Mouse (Mus musculus): Measurements from ENCODE around the gene Dixdc1. TPM values are rescaled to one million over a fixed set of nuclear protein-coding genes. Genes with fewer than 3 reads are reported as not detected.

Dixdc1 gene
- total RNA-seq (2012; rRNA removed) = not detected in 2 replicates
- under 1 TPM in 1 of 2 experiments, not detected in 1; 0.07 TPM for polyA plus RNA-seq (2012; ENCODE audit: insufficient read depth in 1 of 2, insufficient read length in 2 of 2, low read depth in 1 of 2, low replicate concordance in 2 of 2, missing spikeins in 1 of 2)

DNA sequence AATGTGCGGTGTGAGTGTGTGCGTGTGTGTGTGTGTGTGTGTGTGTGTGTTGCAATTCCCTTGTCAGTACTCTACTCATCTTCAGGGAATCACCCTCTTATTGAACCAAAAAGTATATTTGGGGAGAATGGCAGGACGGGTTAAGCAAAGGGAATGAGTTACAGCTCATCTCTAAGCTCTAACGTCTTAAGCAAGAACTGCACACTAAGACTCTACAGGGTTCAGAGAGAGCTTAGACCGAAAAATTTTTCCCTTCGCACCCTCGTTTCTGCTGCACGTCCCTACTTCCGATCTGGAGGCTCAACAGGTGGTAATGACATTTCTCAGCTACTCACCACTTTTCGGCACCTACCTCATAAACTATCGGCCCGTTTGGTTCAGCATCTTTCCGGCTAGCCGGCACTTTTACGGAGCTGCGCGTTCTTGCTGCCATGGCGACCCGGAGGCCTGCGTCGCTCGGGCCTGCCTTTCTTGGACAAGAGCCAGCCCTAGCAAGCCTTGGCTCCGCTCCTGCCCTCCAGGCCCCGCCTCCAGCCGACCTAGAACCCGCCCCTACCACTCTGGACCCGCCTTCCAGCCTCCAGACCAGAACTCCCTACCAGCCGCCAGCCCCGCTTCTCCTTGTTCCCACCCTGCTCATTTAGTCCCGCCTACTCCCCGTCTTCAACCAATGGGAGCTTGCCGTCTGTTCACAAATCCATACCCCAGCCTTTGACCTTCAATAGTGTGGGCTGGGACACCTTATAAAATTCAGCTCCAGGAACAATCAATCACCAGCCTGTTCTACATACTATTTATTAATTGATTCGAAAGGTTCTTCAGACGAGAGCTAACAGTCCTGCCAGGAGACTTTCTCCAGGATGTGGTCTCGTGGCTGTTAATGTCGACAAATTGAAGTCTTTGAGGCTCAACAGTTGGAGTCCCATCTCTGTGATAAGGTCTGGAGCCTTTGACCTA is at the start of gene Dixdc1:
Gene Dixdc1 (minus strand): TSS at position 604 of the 957 bp plus-strand sequence.
- H3K9ac ChIP-seq (ENCODE audit: control insufficient read depth, low read depth, low read length, poor library complexity, severe bottlenecking) = no peak within 1 kb of the TSS
- DNase-seq (ENCODE audit: low read depth, low spot score) = peak; percentile 85

DNA sequence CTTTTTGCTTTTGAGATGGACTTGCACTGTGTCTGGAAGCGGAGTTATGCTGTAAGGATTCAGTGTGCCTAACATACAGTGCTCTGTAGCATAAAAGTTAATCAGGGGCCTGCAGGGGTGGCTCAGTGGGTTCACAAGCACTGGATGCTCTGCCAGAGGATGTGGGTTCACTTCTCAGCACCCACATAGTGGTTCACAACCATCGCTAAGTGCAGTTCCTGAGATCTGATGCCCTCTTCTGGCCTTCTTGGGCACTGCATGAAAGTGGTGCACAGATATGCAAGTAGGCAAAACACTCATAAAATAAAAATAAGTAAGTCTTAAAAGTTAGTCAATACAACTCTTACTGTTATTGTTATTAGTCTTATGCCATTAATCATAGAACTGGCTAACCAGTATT is 42.8 kb upstream of the Dixdc1 start:
- peak; percentile 79 for DNase-seq (ENCODE audit: low read depth, low spot score)
- Histone ChIP-seq H3K36me3 (ENCODE audit: control insufficient read depth in 1 of 2, insufficient read depth in 2 of 2, low read length in 2 of 2) (no peaks in the 10 kb centered on the region), H3K9me3 (replicated peaks; ENCODE audit: insufficient read depth, low read length) (no peaks in the 10 kb centered on the region), H3K9ac (ENCODE audit: control insufficient read depth, low read depth, low read length, poor library complexity, severe bottlenecking) (no peak overlapping the region), H3K79me2 (ENCODE audit: control insufficient read depth, insufficient read depth, low read length, poor library complexity) (no peaks in the 10 kb centered on the region), H3K4me1 (ENCODE audit: control insufficient read depth in 1 of 2, insufficient read depth in 2 of 2, low read length in 2 of 2) (no peaks in the 10 kb centered on the region), H3K27ac (ENCODE audit: control insufficient read depth, low read depth, low read length) (no peak overlapping the region), H3K27me3 (ENCODE audit: control insufficient read depth in 1 of 2, insufficient read depth in 2 of 2, low read length in 2 of 2) (no peaks in the 10 kb centered on the region), H3K4me3 (ENCODE audit: control insufficient read depth in 1 of 2, insufficient read depth in 1 of 2, low read depth in 2 of 2, low read length in 2 of 2) (no peak overlapping the region)
- TF ChIP-seq TAL1 (IDR thresholded peaks at IDR 0.05; ENCODE audit: low read length) (no peak), MAZ (IDR thresholded peaks at IDR 0.05; ENCODE audit: low read depth, low read length) (no peak), CHD2 (IDR thresholded peaks at IDR 0.05; ENCODE audit: low read length) (no peak), TBP (IDR thresholded peaks at IDR 0.05; ENCODE audit: low read depth, low read length) (no peak), ZNF384 (IDR thresholded peaks at IDR 0.05; ENCODE audit: low read depth, low read length) (no peak), KAT2A (conservative IDR thresholded peaks at IDR 0.05; ENCODE audit: low read depth, low read length) (no peak), USF1 (IDR thresholded peaks at IDR 0.05; ENCODE audit: low read depth, low read length) (no peak), SMC3 (IDR thresholded peaks at IDR 0.05; ENCODE audit: low read depth, low read length) (peak; percentile 50; the same call in 1 of the 2 replicates), GATA1 (IDR thresholded peaks at IDR 0.05; ENCODE audit: low read depth, low read length) (no peak), JUND (IDR thresholded peaks at IDR 0.05; ENCODE audit: low read depth, low read length) (no peak), RAD21 (IDR thresholded peaks at IDR 0.05; ENCODE audit: low read depth, low read length) (peak; percentile 35), CTCF (IDR thresholded peaks at IDR 0.05 in 2 of 3, conservative IDR thresholded peaks at IDR 0.05 in 1 of 3; ENCODE audit: control insufficient read depth in 1 of 3, insufficient read depth in 1 of 3, low read depth in 2 of 3, low read length in 3 of 3, poor library complexity in 1 of 3, severe bottlenecking in 1 of 3) (peak; percentile 62 to 71 (median 69)), MEF2A (IDR thresholded peaks at IDR 0.05; ENCODE audit: extremely low read depth, insufficient replicate concordance, low read depth, low read length, poor library complexity, severe bottlenecking) (no peak), POLR2AphosphoS5 (IDR thresholded peaks at IDR 0.05; ENCODE audit: borderline replicate concordance, low read depth, low read length) (no peak), MAFK (IDR thresholded peaks at IDR 0.05; ENCODE audit: borderline replicate concordance, low read depth, low read length) (no peak)

More for the DNA sequence above, at the start of gene Dixdc1:
- TF ChIP-seq TBP (IDR thresholded peaks at IDR 0.05; ENCODE audit: low read depth, low read length) = no peak
- TF ChIP-seq TAL1 (IDR thresholded peaks at IDR 0.05; ENCODE audit: low read length) = no peak
- no peak for TF ChIP-seq E2F4 (IDR thresholded peaks at IDR 0.05; ENCODE audit: borderline replicate concordance, low read depth, low read length)
- no peaks in the 10 kb centered on the region for H3K36me3 ChIP-seq (ENCODE audit: control insufficient read depth in 1 of 2, insufficient read depth in 2 of 2, low read length in 2 of 2)
- H3K9me3 ChIP-seq (replicated peaks; ENCODE audit: insufficient read depth, low read length) = no peaks in the 10 kb centered on the region
- peaks cover 3 to 6% of the 10 kb centered on the region in 2 experiments; a peak in 3 of 4 replicates for H3K27me3 ChIP-seq (ENCODE audit: control insufficient read depth in 1 of 2, insufficient read depth in 2 of 2, low read length in 2 of 2)
- H3K79me2 ChIP-seq (ENCODE audit: control insufficient read depth, insufficient read depth, low read length, poor library complexity) = no peaks in the 10 kb centered on the region
- H3K4me1 ChIP-seq (ENCODE audit: control insufficient read depth in 1 of 2, insufficient read depth in 2 of 2, low read length in 2 of 2) = peaks cover 0 to 3% of the 10 kb centered on the region in 2 experiments; a peak in 1 of 4 replicates
- H3K4me3 ChIP-seq (ENCODE audit: control insufficient read depth in 1 of 2, insufficient read depth in 1 of 2, low read depth in 2 of 2, low read length in 2 of 2) = peak within 1 kb of the TSS in 1 of 2 experiments; percentile 24; a peak in 2 of 4 replicates
- no peak within 1 kb of the TSS for H3K27ac ChIP-seq (ENCODE audit: control insufficient read depth, low read depth, low read length)
